Mouse (Mus musculus): ENCODE results near the gene Gcgr. TPM values are rescaled to one million over a fixed set of nuclear protein-coding genes. Genes with fewer than 3 reads are reported as not detected.
A peak's percentile ranks its signal among the peaks of the same experiment; 100 is the strongest.
"Not testable (repeated sequence)": the region's sequence is repeated elsewhere in the genome, so short reads cannot be mapped to it uniquely, and the experiment has no call there.

The Gcgr gene
- polyA plus RNA-seq, 1 experiment from 2014 or later, result 1.4 TPM

- 73% methylated on average over 5 of the region's 5 CpGs for WGBS
These were observed 22.2 kb downstream of the Gcgr start for GRCm38 (mm10) chr11:120552736-120553135.

GRCm38 (mm10) chr11:120554834-120555233 lies 24.3 kb downstream of the Gcgr start:
- Histone ChIP-seq H3K27me3 (replicated peaks) (no peaks in the 10 kb centered on the region), H3K36me3 (peaks cover 12% of the 10 kb centered on the region), H3K9me3 (replicated peaks) (peaks cover 4% of the 10 kb centered on the region; the same call in 1 of the 2 replicates), H3K4me1 (replicated peaks) (peaks cover 22% of the 10 kb centered on the region), H3K4me2 (no peak overlapping the region), H3K27ac (ENCODE audit: poor library complexity, severe bottlenecking) (peak overlapping the region; percentile 2; the same call in 1 of the 2 replicates), H3K9ac (no peak overlapping the region), H3K4me3 (no peak overlapping the region)
- WGBS, result 33% methylated on average over 7 of the region's 7 CpGs
- ATAC-seq (ENCODE audit: insufficient number of reproducible peaks, low FRiP score), result no peak

More at GRCm38 (mm10) chr11:120552736-120553135, 22.2 kb downstream of the Gcgr start:
- no peak overlapping the region for H3K9ac ChIP-seq
- H3K9me3 ChIP-seq (replicated peaks), result peaks cover 4% of the 10 kb centered on the region; the same call in 1 of the 2 replicates
- H3K4me1 ChIP-seq (replicated peaks), result peaks cover 34% of the 10 kb centered on the region
- no peak overlapping the region for H3K4me3 ChIP-seq
- H3K36me3 ChIP-seq, result no peaks in the 10 kb centered on the region
- H3K4me2 ChIP-seq, result no peak overlapping the region
- no peak overlapping the region for H3K27ac ChIP-seq (ENCODE audit: poor library complexity, severe bottlenecking)
- ATAC-seq (ENCODE audit: insufficient number of reproducible peaks, low FRiP score), result no peak
- no peaks in the 10 kb centered on the region for H3K27me3 ChIP-seq (replicated peaks)

GRCm38 (mm10) chr11:120555260-120555659 lies 24.8 kb downstream of the Gcgr start:
- Histone ChIP-seq H3K9me3 (replicated peaks) (peaks cover 4% of the 10 kb centered on the region; the same call in 1 of the 2 replicates), H3K4me2 (no peak overlapping the region), H3K27ac (ENCODE audit: poor library complexity, severe bottlenecking) (peak overlapping the region; percentile 2; the same call in 1 of the 2 replicates), H3K9ac (no peak overlapping the region), H3K36me3 (peaks cover 17% of the 10 kb centered on the region), H3K27me3 (replicated peaks) (no peaks in the 10 kb centered on the region), H3K4me1 (replicated peaks) (peaks cover 18% of the 10 kb centered on the region), H3K4me3 (no peak overlapping the region)
- ATAC-seq (ENCODE audit: insufficient number of reproducible peaks, low FRiP score), result 0 out of 2 replicates have a peak, but pooled peaks have one; percentile 48
- WGBS, result 49% methylated on average over 2 of the region's 2 CpGs

DNA sequence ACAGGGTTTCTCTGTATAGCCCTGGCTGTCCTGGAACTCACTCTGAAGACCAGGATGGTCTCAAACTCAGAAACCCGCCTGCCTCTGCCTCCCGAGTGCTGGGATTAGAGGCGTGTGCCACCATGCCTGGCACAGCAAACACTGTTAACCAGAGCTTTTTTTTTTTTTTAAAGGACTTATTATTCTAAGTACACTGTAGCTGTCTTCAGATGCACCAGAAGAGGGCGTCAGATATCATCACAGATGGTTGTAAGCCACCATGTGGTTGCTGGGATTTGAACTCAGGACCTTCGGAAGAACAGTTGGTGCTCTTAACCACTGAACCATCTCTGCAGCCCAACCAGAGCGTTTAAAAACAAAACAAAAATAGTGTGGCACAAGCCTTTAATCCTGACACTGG lies 28.3 kb downstream of the Gcgr start:
- H3K4me3 ChIP-seq; H3K27me3 ChIP-seq (replicated peaks); H3K9me3 ChIP-seq (replicated peaks); ATAC-seq (ENCODE audit: insufficient number of reproducible peaks, low FRiP score); H3K9ac ChIP-seq; H3K27ac ChIP-seq (ENCODE audit: poor library complexity, severe bottlenecking); H3K4me2 ChIP-seq: not testable (repeated sequence)
- Histone ChIP-seq H3K36me3 (peaks cover 52% of the 10 kb centered on the region), H3K4me1 (replicated peaks) (peaks cover 15% of the 10 kb centered on the region)
- WGBS, result 90% methylated on average over 6 of the region's 6 CpGs

DNA sequence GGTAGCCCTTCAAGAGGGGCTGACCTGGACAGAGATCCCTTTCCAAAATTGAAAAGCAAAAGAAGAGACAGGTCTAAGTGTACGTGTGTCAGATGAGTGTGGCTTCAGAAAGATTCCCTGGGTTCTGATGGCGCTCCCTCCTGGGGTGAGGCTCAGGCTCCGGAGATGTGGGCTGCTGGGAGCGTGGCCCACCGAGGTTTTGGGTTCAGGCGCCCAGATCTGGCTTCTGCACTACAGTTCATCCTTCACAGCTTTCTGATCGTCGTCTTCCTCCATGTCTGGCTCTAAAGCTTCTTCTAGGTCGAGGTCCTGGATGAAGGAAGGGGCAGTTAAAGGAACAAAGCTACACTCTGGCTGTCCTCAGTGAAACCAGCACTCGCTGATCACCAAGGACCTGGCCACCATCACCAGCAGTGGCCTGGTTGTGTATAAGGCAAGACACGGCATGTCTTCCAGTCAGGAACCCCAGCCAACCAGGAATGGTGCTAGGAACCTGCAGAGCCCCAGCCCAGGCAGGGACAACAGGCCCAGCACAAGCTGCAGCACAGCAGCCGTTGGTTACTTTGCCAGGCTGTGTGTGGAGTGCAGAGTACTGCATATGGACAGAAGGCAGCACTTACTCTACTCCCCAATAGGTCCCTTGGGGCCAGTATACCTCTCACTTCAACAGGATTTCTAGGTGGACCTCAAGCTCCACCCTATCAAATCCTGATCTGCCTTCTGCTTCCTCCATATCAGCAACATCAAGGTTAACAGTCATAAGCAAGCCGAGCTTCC lies 30.6 kb downstream of the Gcgr start:
- Histone ChIP-seq H3K4me2 (no peak overlapping the region), H3K9me3 (replicated peaks) (peaks cover 4% of the 10 kb centered on the region; the same call in 1 of the 2 replicates), H3K27me3 (replicated peaks) (no peaks in the 10 kb centered on the region), H3K4me3 (no peak overlapping the region), H3K36me3 (peaks cover 74% of the 10 kb centered on the region), H3K9ac (no peak overlapping the region), H3K4me1 (replicated peaks) (no peaks in the 10 kb centered on the region), H3K27ac (ENCODE audit: poor library complexity, severe bottlenecking) (no peak overlapping the region)
- ATAC-seq (ENCODE audit: insufficient number of reproducible peaks, low FRiP score), result no peak
- 88% methylated on average over 13 of the region's 13 CpGs for WGBS

GRCm38 (mm10) chr11:120562949-120563348 lies 32.5 kb downstream of the Gcgr start:
- Histone ChIP-seq H3K4me3 (no peak overlapping the region), H3K27ac (ENCODE audit: poor library complexity, severe bottlenecking) (no peak overlapping the region), H3K9ac (no peak overlapping the region), H3K4me1 (replicated peaks) (no peaks in the 10 kb centered on the region), H3K27me3 (replicated peaks) (no peaks in the 10 kb centered on the region), H3K36me3 (peaks cover 92% of the 10 kb centered on the region), H3K9me3 (replicated peaks) (no peaks in the 10 kb centered on the region), H3K4me2 (no peak overlapping the region)
- 95% methylated on average over 13 of the region's 13 CpGs for WGBS
- ATAC-seq (ENCODE audit: insufficient number of reproducible peaks, low FRiP score), result no peak

GRCm38 (mm10) chr11:120565114-120565513 lies 34.6 kb downstream of the Gcgr start:
- Histone ChIP-seq H3K27ac (ENCODE audit: poor library complexity, severe bottlenecking) (no peak overlapping the region), H3K36me3 (peaks cover 92% of the 10 kb centered on the region), H3K4me2 (no peak overlapping the region), H3K9me3 (replicated peaks) (no peaks in the 10 kb centered on the region), H3K9ac (no peak overlapping the region; the same call in 1 of the 2 replicates), H3K4me3 (no peak overlapping the region), H3K4me1 (replicated peaks) (no peaks in the 10 kb centered on the region), H3K27me3 (replicated peaks) (no peaks in the 10 kb centered on the region)
- no peak for ATAC-seq (ENCODE audit: insufficient number of reproducible peaks, low FRiP score)
- WGBS, result 82% methylated on average over 9 of the region's 9 CpGs

GRCm38 (mm10) chr11:120568324-120568723 lies 37.8 kb downstream of the Gcgr start:
- ATAC-seq (ENCODE audit: insufficient number of reproducible peaks, low FRiP score), result no peak
- Histone ChIP-seq H3K4me1 (replicated peaks) (peaks cover 13% of the 10 kb centered on the region), H3K9ac (no peak overlapping the region), H3K27ac (ENCODE audit: poor library complexity, severe bottlenecking) (no peak overlapping the region), H3K4me3 (no peak overlapping the region), H3K36me3 (peaks cover 74% of the 10 kb centered on the region), H3K27me3 (replicated peaks) (no peaks in the 10 kb centered on the region), H3K4me2 (no peak overlapping the region), H3K9me3 (replicated peaks) (no peaks in the 10 kb centered on the region)
- WGBS, result 92% methylated on average over 6 of the region's 6 CpGs

DNA sequence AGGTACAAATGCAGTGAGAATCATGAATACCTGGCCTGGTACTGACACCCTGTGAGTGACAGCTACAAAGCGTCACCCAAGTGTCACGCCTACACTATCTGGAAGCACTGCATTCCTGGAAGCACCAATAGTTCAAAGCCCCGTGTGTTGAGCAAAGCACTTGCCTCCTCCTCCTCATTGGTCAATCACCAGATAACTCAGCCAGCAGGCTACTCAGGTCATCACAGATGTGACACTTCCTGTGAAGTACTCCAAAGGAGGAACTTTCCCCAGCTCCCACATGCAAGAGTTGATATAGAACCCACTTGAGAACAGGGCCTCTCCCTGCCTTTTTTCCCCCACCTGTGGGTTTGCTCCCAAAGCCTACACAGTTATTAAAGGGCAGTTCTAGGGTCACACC lies 40.6 kb downstream of the Gcgr start:
- 39% methylated on average over 3 of the region's 3 CpGs for WGBS
- H3K36me3 ChIP-seq, result peaks cover 47% of the 10 kb centered on the region
- ATAC-seq (ENCODE audit: insufficient number of reproducible peaks, low FRiP score), result no peak

GRCm38 (mm10) chr11:120571754-120572416 lies 41.4 kb downstream of the Gcgr start:
- Histone ChIP-seq H3K9ac (peak overlapping the region; percentile 96), H3K4me2 (peak overlapping the region; percentile 80), H3K4me3 (peak overlapping the region; percentile 95), H3K4me1 (replicated peaks) (peaks cover 21% of the 10 kb centered on the region), H3K27ac (ENCODE audit: poor library complexity, severe bottlenecking) (peak overlapping the region; percentile 98), H3K27me3 (replicated peaks) (no peaks in the 10 kb centered on the region), H3K36me3 (peaks cover 42% of the 10 kb centered on the region), H3K9me3 (replicated peaks) (no peaks in the 10 kb centered on the region)
- ATAC-seq (ENCODE audit: insufficient number of reproducible peaks, low FRiP score), result no peak
- 6% methylated on average over 11 of the region's 11 CpGs for WGBS

More for the DNA sequence above, 40.6 kb downstream of the Gcgr start:
- Histone ChIP-seq H3K9ac (peak overlapping the region; percentile 96), H3K4me1 (replicated peaks) (peaks cover 21% of the 10 kb centered on the region), H3K9me3 (replicated peaks) (no peaks in the 10 kb centered on the region), H3K4me2 (peak overlapping the region; percentile 80), H3K27me3 (replicated peaks) (no peaks in the 10 kb centered on the region), H3K27ac (ENCODE audit: poor library complexity, severe bottlenecking) (no peak overlapping the region), H3K4me3 (peak overlapping the region; percentile 95)

DNA sequence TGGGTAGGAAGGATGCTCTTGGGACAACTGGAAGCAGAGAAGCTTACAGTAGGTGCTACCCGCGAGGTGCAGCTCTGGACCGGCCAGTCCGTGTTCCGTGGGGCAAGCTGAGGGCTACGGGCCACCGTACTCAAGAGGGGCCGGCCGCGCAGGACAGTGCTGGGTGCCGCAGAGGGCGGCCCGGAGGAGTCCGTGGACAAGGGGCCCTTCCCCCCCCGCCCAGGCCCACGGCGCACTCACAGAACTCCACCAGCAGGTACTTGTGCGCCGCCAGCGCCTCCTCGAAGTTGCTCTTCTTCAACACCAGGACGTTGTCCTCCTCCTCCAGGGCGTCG lies 41.9 kb downstream of the Gcgr start:
- H3K4me2 ChIP-seq, result peak overlapping the region; percentile 80
- no peaks in the 10 kb centered on the region for H3K27me3 ChIP-seq (replicated peaks)
- peaks cover 42% of the 10 kb centered on the region for H3K36me3 ChIP-seq
- peak overlapping the region; percentile 95 for H3K4me3 ChIP-seq
- H3K27ac ChIP-seq (ENCODE audit: poor library complexity, severe bottlenecking), result peak overlapping the region; percentile 98
- no peaks in the 10 kb centered on the region for H3K9me3 ChIP-seq (replicated peaks)
- H3K4me1 ChIP-seq (replicated peaks), result peaks cover 21% of the 10 kb centered on the region
- H3K9ac ChIP-seq, result peak overlapping the region; percentile 96
- WGBS, result under 1% methylated on average over 24 of the region's 24 CpGs
- peak; percentile 34 for ATAC-seq (ENCODE audit: insufficient number of reproducible peaks, low FRiP score)
